Mouse (Mus musculus): Measurements from ENCODE around the gene Pole3. TPM values are rescaled to one million over a fixed set of nuclear protein-coding genes. Genes with fewer than 3 reads are reported as not detected.

The Pole3 gene
- total RNA-seq, 2 experiments from 2014 or later = 60.9 to 80.7 TPM

- peak; percentile 11 for ATAC-seq (replicated peaks; ENCODE audit: poor library complexity)
These were observed 5.6 kb downstream of the Pole3 start for GRCm38 (mm10) chr4:62519122-62519848.

DNA sequence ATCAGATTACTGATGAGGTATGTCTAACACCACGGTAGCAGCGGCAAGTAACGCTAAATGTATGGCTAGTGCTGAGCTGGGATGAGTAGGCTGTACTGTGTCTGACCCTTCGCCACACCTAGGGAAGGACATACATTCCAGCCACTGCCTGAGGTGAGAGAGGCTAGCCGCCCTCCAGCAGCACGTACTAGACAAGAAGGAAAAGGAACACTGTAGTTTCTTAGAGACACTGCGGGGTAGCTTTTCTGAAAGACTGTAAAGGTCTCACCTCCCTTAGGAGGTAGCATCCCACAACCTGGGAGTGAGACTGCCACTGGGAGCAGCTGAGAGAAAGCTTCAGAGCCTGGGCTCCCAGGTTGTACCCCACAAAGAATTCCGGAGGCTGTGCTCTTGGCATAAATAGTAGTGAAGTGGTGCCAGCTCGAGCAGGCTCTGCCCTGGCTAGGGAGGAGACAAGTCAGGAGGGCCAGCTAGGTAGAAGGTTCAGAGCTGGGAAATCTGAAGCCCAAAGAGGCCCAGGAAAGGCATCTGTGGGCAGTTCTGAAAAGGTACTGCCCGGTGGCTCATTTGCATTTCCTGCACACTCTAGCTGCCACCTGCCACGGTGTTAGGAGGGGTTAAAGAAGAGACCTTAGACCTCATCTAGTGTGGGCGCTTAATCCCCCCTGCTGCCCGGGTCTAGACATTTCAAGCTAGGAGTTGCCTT lies 6.3 kb downstream of the Pole3 start:
- no peak for ATAC-seq (replicated peaks; ENCODE audit: poor library complexity)

- ATAC-seq (replicated peaks; ENCODE audit: poor library complexity) = no peak
These were observed 7.1 kb downstream of the Pole3 start for GRCm38 (mm10) chr4:62517538-62518415.

- peak; percentile 7 for ATAC-seq (replicated peaks; ENCODE audit: poor library complexity)
These were observed 7.8 kb downstream of the Pole3 start for GRCm38 (mm10) chr4:62517046-62517445.

GRCm38 (mm10) chr4:62516579-62516978 lies 8.3 kb downstream of the Pole3 start:
- ATAC-seq (replicated peaks; ENCODE audit: poor library complexity) = peak; percentile 68

- ATAC-seq (replicated peaks; ENCODE audit: poor library complexity) = no peak
These were observed 8.8 kb downstream of the Pole3 start for GRCm38 (mm10) chr4:62516079-62516478.

DNA sequence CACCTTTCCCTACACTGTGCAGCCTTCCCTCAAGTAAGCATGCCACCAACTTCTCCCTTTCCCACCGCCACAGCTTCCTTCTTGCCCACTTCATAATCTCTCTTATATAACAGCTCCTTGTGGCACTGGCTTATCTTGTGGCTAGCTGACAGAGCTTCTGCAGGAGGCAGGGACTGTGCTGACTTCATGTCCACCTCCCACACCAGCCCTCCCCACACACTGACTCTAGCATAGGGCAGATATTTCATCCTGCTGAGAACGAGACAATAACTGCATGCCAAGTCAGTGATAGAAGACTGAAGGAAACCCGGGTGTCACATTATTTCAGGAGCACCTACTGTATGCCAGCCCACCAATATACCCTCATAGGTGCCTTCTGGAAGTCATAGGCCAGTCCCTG lies 9.4 kb downstream of the Pole3 start:
- peak; percentile 27 for ATAC-seq (replicated peaks; ENCODE audit: poor library complexity)

DNA sequence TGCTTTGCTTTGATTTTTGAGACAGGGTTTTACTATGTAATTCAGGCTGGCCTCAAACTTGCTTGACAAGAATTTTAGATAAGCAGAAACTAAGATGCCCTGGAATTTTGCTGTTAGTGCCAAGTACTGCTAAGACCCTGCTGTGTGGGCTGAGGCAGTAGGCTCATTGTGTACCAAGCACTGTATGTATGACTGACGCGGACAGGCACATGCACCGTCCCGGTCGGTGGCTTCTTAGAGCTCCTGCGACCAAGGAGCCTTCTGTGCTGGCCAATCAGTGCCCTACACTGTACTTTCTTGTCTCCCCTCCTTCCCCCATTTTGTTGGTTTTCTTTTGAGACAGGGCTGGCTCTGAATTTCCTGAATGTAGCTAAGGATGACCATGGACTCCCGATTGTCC lies 9.9 kb downstream of the Pole3 start:
- no peak for ATAC-seq (replicated peaks; ENCODE audit: poor library complexity)

- no peak for ATAC-seq (replicated peaks; ENCODE audit: poor library complexity)
These were observed 10.8 kb downstream of the Pole3 start for GRCm38 (mm10) chr4:62513998-62514506.

- ATAC-seq (replicated peaks; ENCODE audit: poor library complexity) = no peak
These were observed 14.9 kb downstream of the Pole3 start for GRCm38 (mm10) chr4:62509946-62510345.

GRCm38 (mm10) chr4:62508839-62509238 lies 16.0 kb downstream of the Pole3 start:
- ATAC-seq (replicated peaks; ENCODE audit: poor library complexity) = no peak

- ATAC-seq (replicated peaks; ENCODE audit: poor library complexity) = peak; percentile 25
These were observed 18.1 kb downstream of the Pole3 start for GRCm38 (mm10) chr4:62506798-62507197.

GRCm38 (mm10) chr4:62505991-62506390 lies 18.9 kb downstream of the Pole3 start:
- ATAC-seq (replicated peaks; ENCODE audit: poor library complexity) = no peak

DNA sequence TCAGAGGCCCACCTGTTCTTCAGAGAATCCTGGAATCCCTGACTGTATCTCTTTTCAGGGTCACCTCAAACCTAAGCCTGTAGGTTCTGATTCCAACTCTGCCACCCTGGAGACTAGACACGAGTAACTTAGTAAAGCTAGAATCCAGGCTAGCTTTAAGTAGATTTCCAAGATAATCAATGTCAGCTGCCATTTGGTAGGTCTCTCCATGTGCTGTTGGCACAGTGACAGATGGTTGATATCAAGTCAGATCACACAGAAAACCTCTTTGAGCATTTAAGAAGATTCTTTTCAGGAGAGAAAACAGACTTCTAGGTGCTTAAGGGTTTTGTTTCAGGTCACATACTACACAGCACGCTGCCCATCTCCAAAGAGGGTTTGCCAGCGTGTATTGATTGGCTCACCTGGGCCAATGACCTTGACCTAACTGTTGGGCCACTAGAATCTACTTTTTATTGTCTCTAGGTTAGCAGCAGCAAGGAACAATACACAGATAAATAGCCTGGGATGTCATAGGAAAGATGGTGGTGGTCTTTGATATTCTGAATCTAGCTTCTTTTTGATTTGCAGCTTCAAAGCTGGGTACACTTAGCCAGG lies 21.4 kb downstream of the Pole3 start, which contains the start of gene Hdhd3:
Hdhd3 (minus strand) TSS at position 94 of the 597 bp plus-strand sequence.
- no peak for ATAC-seq (replicated peaks; ENCODE audit: poor library complexity)

DNA sequence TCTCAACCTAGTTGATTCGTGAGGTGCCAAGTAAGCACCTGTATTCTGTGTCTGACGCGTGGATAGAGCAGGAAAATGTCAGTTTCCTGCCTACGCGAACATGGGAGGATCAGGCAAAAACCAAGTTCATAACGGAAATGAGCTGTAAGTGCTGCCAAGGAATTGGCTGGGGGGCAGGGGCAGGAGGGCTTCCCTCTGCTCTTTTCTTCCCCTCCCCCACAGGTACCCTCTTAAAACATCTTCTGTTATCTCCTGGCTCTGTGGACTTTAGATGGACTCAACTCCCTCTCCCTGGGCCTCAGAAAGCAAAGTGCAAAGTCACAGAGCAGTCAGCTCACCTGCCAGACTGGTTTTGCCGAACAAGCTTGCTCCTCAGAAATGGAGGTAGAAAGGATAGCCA lies 21.9 kb downstream of the Pole3 start:
- ATAC-seq (replicated peaks; ENCODE audit: poor library complexity) = no peak

- ATAC-seq (replicated peaks; ENCODE audit: poor library complexity) = peak; percentile 94
These were observed 22.7 kb downstream of the Pole3 start for GRCm38 (mm10) chr4:62501964-62502732.

GRCm38 (mm10) chr4:62501534-62501933 lies 23.3 kb downstream of the Pole3 start:
- ATAC-seq (replicated peaks; ENCODE audit: poor library complexity) = peak; percentile 2; the same call in 1 of the 2 replicates

GRCm38 (mm10) chr4:62500799-62501198 lies 24.1 kb downstream of the Pole3 start:
- ATAC-seq (replicated peaks; ENCODE audit: poor library complexity) = no peak

DNA sequence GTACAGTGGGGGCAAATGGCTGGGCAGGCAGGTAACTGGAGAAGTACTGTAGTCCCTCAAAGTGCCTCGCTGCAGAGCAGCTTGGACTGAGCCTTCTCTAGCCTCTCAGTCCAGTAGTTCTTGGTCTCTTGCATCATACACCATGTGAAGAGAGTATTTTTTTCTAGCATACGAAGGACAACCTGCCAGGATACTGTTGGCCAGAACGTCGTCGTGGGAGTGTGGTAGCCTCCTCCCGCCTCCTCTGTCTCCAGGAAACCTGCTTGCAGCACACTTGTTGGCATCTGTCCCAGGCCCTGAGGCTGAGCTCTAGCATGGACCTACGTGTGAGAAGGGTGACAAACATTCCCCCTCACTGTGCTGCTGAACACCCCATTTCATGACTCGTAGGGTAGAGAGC lies 28.1 kb downstream of the Pole3 start:
- peak; percentile 78 for ATAC-seq (replicated peaks; ENCODE audit: poor library complexity)

GRCm38 (mm10) chr4:62495946-62496345 lies 28.9 kb downstream of the Pole3 start:
- 0 out of 2 replicates have a peak, but pooled peaks have one; percentile 20 for ATAC-seq (replicated peaks; ENCODE audit: poor library complexity)

Measured in megakaryocyte progenitor cell, adult 5-6 weeks (primary cell).